Mouse (Mus musculus): ENCODE measurements around the gene 6030468B19Rik. TPM values are rescaled to one million over a fixed set of nuclear protein-coding genes. Genes with fewer than 3 reads are reported as not detected.

The 6030468B19Rik gene
- total and polyA plus RNA-seq, 2 experiments from 2014 or later: not detected

DNA sequence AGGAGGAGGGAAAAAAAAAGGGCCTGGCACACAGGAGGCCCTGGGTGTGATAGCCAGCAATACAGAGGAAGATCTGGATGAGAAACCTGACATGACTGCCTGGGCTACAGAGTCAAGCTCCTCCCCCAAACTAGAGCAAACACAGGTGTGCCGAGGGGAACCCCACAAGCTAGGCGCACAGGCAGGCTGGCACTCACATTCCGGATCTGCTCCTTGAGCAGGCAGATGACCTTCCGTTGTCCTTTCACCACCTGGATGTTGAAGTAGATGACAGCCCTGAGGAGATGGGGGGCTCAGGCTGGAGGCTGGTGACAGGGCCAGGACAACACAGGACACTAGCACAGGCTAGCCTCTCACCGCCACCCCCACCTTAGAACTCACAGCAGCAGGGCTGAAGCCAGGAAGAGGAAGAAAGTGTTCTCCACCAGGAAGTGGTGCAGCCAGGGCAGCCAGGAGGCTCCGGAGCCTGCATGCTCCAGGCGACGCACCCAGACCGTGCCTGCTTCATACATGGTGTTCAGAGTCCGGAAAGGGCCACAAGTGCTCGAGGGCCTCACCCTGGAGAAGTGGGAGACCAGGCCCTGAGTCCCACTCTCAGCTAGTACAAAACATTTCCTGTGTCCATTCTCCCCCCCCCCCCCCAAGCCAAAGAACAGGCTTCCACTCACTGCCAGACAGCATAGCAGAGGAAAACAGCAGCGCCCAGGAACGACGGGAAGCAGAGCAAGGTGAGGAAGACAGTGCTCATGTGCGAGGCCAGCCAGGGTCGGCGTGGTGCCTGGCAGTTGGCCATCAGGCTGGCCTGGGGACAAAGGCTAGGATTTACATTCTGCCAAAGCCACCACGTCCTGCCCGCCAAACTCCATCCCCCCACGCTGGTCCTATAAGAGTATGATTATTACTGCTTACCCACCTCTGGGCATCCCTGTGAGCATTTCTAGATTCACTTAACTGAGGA lies 28.5 kb upstream of the 6030468B19Rik start:
- H3K4me3 ChIP-seq (ENCODE audit: low read length): no peak overlapping the region
- TF ChIP-seq CTCF (IDR thresholded peaks at IDR 0.05; ENCODE audit: low read depth): no peak
- no peak overlapping the region for H3K4me2 ChIP-seq (ENCODE audit: low read depth, low read length)
- 62% methylated on average over 20 of the region's 20 CpGs for WGBS
- ATAC-seq: no peak
- H3K27me3 ChIP-seq (ENCODE audit: insufficient read depth, low read length): no peaks in the 10 kb centered on the region
- peaks cover 2% of the 10 kb centered on the region; the same call in 1 of the 2 replicates for H3K36me3 ChIP-seq (ENCODE audit: insufficient read depth, low read length)
- H3K9me3 ChIP-seq (ENCODE audit: low read length): no peaks in the 10 kb centered on the region
- peak overlapping the region; percentile 48; the same call in 1 of the 2 replicates for H3K27ac ChIP-seq
- H3K4me1 ChIP-seq (ENCODE audit: insufficient read depth, low read length): peaks cover 7% of the 10 kb centered on the region; the same call in 1 of the 2 replicates
- peak; percentile 50 for DNase-seq (ENCODE audit: low spot score)
- no peak overlapping the region for H3K9ac ChIP-seq (replicated peaks; ENCODE audit: low read length)

DNA sequence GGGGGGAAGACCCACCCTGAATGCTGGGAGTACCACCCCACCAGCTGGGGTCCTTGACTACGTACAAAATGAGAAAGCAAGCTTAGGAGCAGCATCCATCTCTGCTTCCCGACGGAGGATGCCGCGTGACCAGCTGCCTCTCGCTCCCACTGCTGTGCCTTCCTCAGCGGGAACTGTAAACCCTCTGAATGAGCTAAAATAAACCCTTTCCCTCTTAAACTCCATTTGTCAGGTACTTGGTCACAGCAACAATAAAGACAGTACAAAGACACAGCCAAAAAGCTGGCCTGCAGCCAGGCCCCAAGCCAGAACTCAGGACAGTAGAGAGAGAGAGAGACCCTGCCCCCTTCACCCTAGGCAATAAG lies 27.8 kb upstream of the 6030468B19Rik start:
- Histone ChIP-seq H3K9me3 (ENCODE audit: low read length) (no peaks in the 10 kb centered on the region), H3K4me1 (ENCODE audit: insufficient read depth, low read length) (peaks cover 7% of the 10 kb centered on the region; the same call in 1 of the 2 replicates), H3K4me3 (ENCODE audit: low read length) (no peak overlapping the region), H3K9ac (replicated peaks; ENCODE audit: low read length) (no peak overlapping the region), H3K27me3 (ENCODE audit: insufficient read depth, low read length) (no peaks in the 10 kb centered on the region), H3K36me3 (ENCODE audit: insufficient read depth, low read length) (no peaks in the 10 kb centered on the region), H3K27ac (0 out of 2 replicates have a peak overlapping the region, but pooled peaks have one; percentile 48), H3K4me2 (ENCODE audit: low read depth, low read length) (no peak overlapping the region)
- no peak for ATAC-seq
- no peak for TF ChIP-seq CTCF (IDR thresholded peaks at IDR 0.05; ENCODE audit: low read depth)
- 49% methylated on average over 7 of the region's 7 CpGs for WGBS
- peak; percentile 19 for DNase-seq (ENCODE audit: low spot score)

DNA sequence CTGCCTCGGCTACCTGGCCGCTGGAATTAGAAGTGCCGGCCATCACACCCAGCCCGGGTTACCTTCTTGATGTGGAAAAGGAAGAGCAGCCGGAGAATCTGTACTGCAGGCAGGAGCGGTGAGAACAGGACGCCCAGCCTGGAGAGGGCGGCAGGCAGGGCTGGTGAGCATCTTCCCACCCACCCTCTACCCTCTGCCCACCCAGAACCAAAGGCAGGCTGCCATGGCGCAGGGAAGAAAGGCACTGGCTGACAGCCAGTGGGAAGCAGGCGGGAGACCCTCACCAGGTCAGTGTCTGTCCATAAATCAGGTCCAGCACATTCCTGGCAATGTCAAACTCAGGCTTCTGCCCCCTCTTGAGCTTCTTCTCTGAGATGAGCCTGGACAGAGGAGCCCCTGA lies 27.1 kb upstream of the 6030468B19Rik start:
- Histone ChIP-seq H3K9ac (replicated peaks; ENCODE audit: low read length) (no peak overlapping the region), H3K4me1 (ENCODE audit: insufficient read depth, low read length) (peaks cover 7% of the 10 kb centered on the region; the same call in 1 of the 2 replicates), H3K27ac (peak overlapping the region; percentile 2; the same call in 1 of the 2 replicates), H3K36me3 (ENCODE audit: insufficient read depth, low read length) (no peaks in the 10 kb centered on the region), H3K4me2 (ENCODE audit: low read depth, low read length) (no peak overlapping the region), H3K9me3 (ENCODE audit: low read length) (no peaks in the 10 kb centered on the region), H3K27me3 (ENCODE audit: insufficient read depth, low read length) (no peaks in the 10 kb centered on the region), H3K4me3 (ENCODE audit: low read length) (no peak overlapping the region)
- 64% methylated on average over 10 of the region's 10 CpGs for WGBS
- DNase-seq (ENCODE audit: low spot score): peak; percentile 43
- TF ChIP-seq CTCF (IDR thresholded peaks at IDR 0.05; ENCODE audit: low read depth): no peak
- peak; percentile 33; the same call in 1 of the 2 replicates for ATAC-seq

DNA sequence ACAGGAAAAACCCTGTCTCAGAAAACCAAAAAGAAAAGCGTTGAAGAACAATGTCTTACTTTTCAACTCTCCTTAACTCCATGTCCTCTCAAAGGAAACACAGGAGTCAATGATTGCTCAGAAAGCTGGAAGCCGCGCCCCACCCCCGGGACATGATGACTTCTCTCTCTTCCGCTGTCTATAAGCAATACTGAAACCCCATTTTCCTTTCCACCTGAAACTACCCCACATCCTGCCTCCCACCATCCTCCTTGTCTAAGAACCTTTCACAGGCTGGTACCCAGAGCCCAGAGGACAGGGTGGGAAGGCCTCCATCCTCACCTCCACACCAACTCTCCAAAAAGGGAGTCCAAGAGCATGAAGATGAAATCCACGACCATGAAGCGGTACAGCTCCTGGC lies 25.1 kb upstream of the 6030468B19Rik start:
- no peak overlapping the region for H3K27ac ChIP-seq
- H3K27me3 ChIP-seq (ENCODE audit: insufficient read depth, low read length): no peaks in the 10 kb centered on the region
- H3K36me3 ChIP-seq (ENCODE audit: insufficient read depth, low read length): no peaks in the 10 kb centered on the region
- H3K4me3 ChIP-seq (ENCODE audit: low read length): no peak overlapping the region
- no peak overlapping the region for H3K4me2 ChIP-seq (ENCODE audit: low read depth, low read length)
- DNase-seq (ENCODE audit: low spot score) (no peak), ATAC-seq (no peak)
- no peak for TF ChIP-seq CTCF (IDR thresholded peaks at IDR 0.05; ENCODE audit: low read depth)
- no peak overlapping the region for H3K9ac ChIP-seq (replicated peaks; ENCODE audit: low read length)
- peaks cover 7% of the 10 kb centered on the region; the same call in 1 of the 2 replicates for H3K4me1 ChIP-seq (ENCODE audit: insufficient read depth, low read length)
- WGBS: 92% methylated on average over 7 of the region's 7 CpGs
- H3K9me3 ChIP-seq (ENCODE audit: low read length): no peaks in the 10 kb centered on the region

DNA sequence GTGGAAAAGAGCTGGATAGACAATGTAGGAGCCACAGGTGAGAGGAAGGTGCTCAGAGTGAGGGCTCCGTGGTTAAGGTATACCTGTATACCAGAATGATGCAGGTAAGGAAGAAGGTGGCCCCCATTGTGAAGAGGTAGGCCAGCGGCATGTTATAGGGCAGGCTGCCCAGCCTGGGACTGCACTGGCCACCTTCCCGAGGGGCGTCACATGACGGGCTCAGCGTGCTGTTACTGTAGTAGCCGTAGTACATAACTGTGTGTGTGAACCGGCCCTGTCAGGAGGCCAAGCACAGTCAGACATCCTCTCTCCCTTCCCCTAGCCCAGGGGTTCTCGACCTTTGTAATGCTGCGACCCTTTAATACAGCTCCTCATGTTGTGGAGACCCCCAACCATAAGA lies 22.5 kb upstream of the 6030468B19Rik start:
- WGBS: 90% methylated on average over 10 of the region's 10 CpGs
- no peak for DNase-seq (ENCODE audit: low spot score)
- H3K4me2 ChIP-seq (ENCODE audit: low read depth, low read length): no peak overlapping the region
- H3K9ac ChIP-seq (replicated peaks; ENCODE audit: low read length): no peak overlapping the region
- H3K27me3 ChIP-seq (ENCODE audit: insufficient read depth, low read length): no peaks in the 10 kb centered on the region
- peaks cover 9% of the 10 kb centered on the region for H3K4me1 ChIP-seq (ENCODE audit: insufficient read depth, low read length)
- no peaks in the 10 kb centered on the region for H3K9me3 ChIP-seq (ENCODE audit: low read length)
- H3K4me3 ChIP-seq (ENCODE audit: low read length): no peak overlapping the region
- no peak overlapping the region for H3K27ac ChIP-seq
- no peak for TF ChIP-seq CTCF (IDR thresholded peaks at IDR 0.05; ENCODE audit: low read depth)
- ATAC-seq: no peak
- no peaks in the 10 kb centered on the region for H3K36me3 ChIP-seq (ENCODE audit: insufficient read depth, low read length)

DNA sequence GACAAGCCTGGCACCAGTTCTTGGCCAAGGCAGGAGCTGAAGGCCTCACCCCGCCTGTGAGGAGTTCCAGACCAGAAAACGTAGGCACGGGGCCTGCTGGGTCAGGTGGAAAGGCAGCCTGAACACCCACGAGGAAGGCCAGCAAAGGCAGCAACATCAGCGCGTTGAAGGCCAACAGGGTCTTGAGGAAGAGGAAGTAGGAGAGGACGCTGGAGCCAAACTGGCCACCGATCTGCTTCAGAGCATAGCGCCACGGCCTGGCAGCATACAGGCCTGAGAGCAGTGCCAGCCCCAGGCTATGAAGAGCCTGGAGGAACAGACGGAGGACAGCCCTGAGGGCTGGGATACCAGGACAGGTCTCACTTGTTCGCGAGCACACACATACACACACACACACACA lies 21.9 kb upstream of the 6030468B19Rik start:
- WGBS: 91% methylated on average over 13 of the region's 13 CpGs
- no peak for DNase-seq (ENCODE audit: low spot score)

More for the DNA sequence above, 21.9 kb upstream of the 6030468B19Rik start:
- no peak for ATAC-seq
- no peak overlapping the region for H3K27ac ChIP-seq
- H3K36me3 ChIP-seq (ENCODE audit: insufficient read depth, low read length): no peaks in the 10 kb centered on the region
- H3K4me3 ChIP-seq (ENCODE audit: low read length): no peak overlapping the region
- H3K9me3 ChIP-seq (ENCODE audit: low read length): no peaks in the 10 kb centered on the region
- H3K9ac ChIP-seq (replicated peaks; ENCODE audit: low read length): no peak overlapping the region
- H3K4me2 ChIP-seq (ENCODE audit: low read depth, low read length): no peak overlapping the region
- no peaks in the 10 kb centered on the region for H3K27me3 ChIP-seq (ENCODE audit: insufficient read depth, low read length)
- no peak for TF ChIP-seq CTCF (IDR thresholded peaks at IDR 0.05; ENCODE audit: low read depth)
- peaks cover 14% of the 10 kb centered on the region for H3K4me1 ChIP-seq (ENCODE audit: insufficient read depth, low read length)

All from hindbrain, postnatal 0 days (tissue).